Mouse (Mus musculus) brain, embryonic 14.5 days (tissue): Measurements from ENCODE around the gene Klrc3.

Source experiments
- CTCF ChIP-seq: fragments of 200-500 bp; IDR thresholded peaks from 2 replicates; pipeline ENCODE4 v1.5.1; 2012; ENCODE audit warnings: inconsistent platforms, mild to moderate bottlenecking, moderate library complexity, borderline replicate concordance; ENCODE audit not compliant: insufficient read depth, insufficient read length; ENCODE audit errors: extremely low read depth
- POLR2A ChIP-seq: fragments of 200-500 bp; IDR thresholded peaks from 2 replicates; pipeline ENCODE4 v1.6.1; 2012; ENCODE audit warnings: mild to moderate bottlenecking, inconsistent platforms, borderline replicate concordance; ENCODE audit not compliant: poor library complexity, insufficient read depth, insufficient read length, severe bottlenecking; ENCODE audit errors: extremely low read depth

- TF ChIP-seq POLR2A (no peak), CTCF (no peak)
Measured at GRCm38 (mm10) chr6:129678873-129679272, 35.7 kb upstream of the Klrc3 start, which contains the start of gene Klrc1.
